Mouse (Mus musculus) myocyte (in vitro differentiated cells): ENCODE results near the gene Cyp3a13. TPM values are rescaled to one million over a fixed set of nuclear protein-coding genes. Genes with fewer than 3 reads are reported as not detected.

Source experiments
- H3K27me3 ChIP-seq: one replicate; pipeline ENCODE4 v1.6.1; 2011; ENCODE audit not compliant: control insufficient read depth, insufficient read depth, insufficient read length
- H3K36me3 ChIP-seq: one replicate; pipeline ENCODE4 v1.6.1; 2011; ENCODE audit not compliant: control insufficient read depth, insufficient read depth
- H3K4me2 ChIP-seq: one replicate; pipeline ENCODE4 v1.6.1; 2011; ENCODE audit warnings: low read depth, control low read depth
- H3K4me3 ChIP-seq: one replicate; pipeline ENCODE4 v1.5.1; 2011; ENCODE audit warnings: mild to moderate bottlenecking, control low read depth, moderate library complexity
- H3K79me2 ChIP-seq: one replicate; pipeline ENCODE4 v1.6.1; 2011; ENCODE audit not compliant: control insufficient read depth, insufficient read depth
- H3ac ChIP-seq: one replicate; pipeline ENCODE4 v1.6.1; 2011; ENCODE audit not compliant: control insufficient read depth, insufficient read length
- CEBPB ChIP-seq: IDR thresholded peaks from 2 replicates; pipeline ENCODE4 v1.6.1; 2011; ENCODE audit warnings: mild to moderate bottlenecking, moderate library complexity; ENCODE audit not compliant: poor library complexity, insufficient read depth, severe bottlenecking
- E2F4 ChIP-seq: IDR thresholded peaks from one replicate; pipeline ENCODE4 v1.6.1; 2011; ENCODE audit warnings: mild to moderate bottlenecking, control low read depth, moderate library complexity; ENCODE audit not compliant: insufficient read depth
- MAX ChIP-seq: IDR thresholded peaks from one replicate; pipeline ENCODE4 v1.6.1; 2011; ENCODE audit warnings: low read depth, mild to moderate bottlenecking, control low read depth
- MYOD1 ChIP-seq, 3 experiments: IDR thresholded peaks; one replicate each; pipeline ENCODE4 v1.6.1; 2011; ENCODE audit warnings: control low read depth in 2 of 3, low read depth in 2 of 3, mild to moderate bottlenecking in 2 of 3, moderate library complexity in 1 of 3; ENCODE audit not compliant: insufficient read length in 2 of 3, control insufficient read depth in 1 of 3
- MYOG ChIP-seq, 3 experiments: IDR thresholded peaks; one replicate each; pipeline ENCODE4 v1.6.1; 2011; ENCODE audit warnings: control low read depth in 2 of 3, low read depth in 2 of 3, mild to moderate bottlenecking in 2 of 3; ENCODE audit not compliant: insufficient read length in 2 of 3, control insufficient read depth in 1 of 3, insufficient read depth in 1 of 3
- POLR2A ChIP-seq: IDR thresholded peaks from one replicate; pipeline ENCODE4 v1.6.1; 2011; ENCODE audit warnings: low read depth, mild to moderate bottlenecking, control low read depth, moderate library complexity; ENCODE audit not compliant: insufficient read length
- POLR2AphosphoS2 ChIP-seq: IDR thresholded peaks from one replicate; pipeline ENCODE4 v1.6.1; 2011; ENCODE audit warnings: low read depth, control low read depth; ENCODE audit not compliant: insufficient read length
- REST ChIP-seq: IDR thresholded peaks from one replicate; pipeline ENCODE4 v1.6.1; 2011; ENCODE audit warnings: mild to moderate bottlenecking, control low read depth, moderate library complexity; ENCODE audit not compliant: insufficient read depth, insufficient read length
- SRF ChIP-seq: IDR thresholded peaks from one replicate; pipeline ENCODE4 v1.6.1; 2011; ENCODE audit warnings: low read depth; ENCODE audit not compliant: control insufficient read depth, insufficient read length
- TCF12 ChIP-seq: IDR thresholded peaks from one replicate; pipeline ENCODE4 v1.6.1; 2011; ENCODE audit warnings: mild to moderate bottlenecking, control low read depth; ENCODE audit not compliant: poor library complexity, insufficient read depth, severe bottlenecking
- TCF3 ChIP-seq: IDR thresholded peaks from one replicate; pipeline ENCODE4 v1.6.1; 2011; ENCODE audit warnings: low read depth, control low read depth; ENCODE audit not compliant: insufficient read length
- USF1 ChIP-seq: IDR thresholded peaks from one replicate; pipeline ENCODE4 v1.6.1; 2011; ENCODE audit warnings: low read depth, mild to moderate bottlenecking, control low read depth, moderate library complexity
- polyA plus RNA-seq: library from polyadenylated mRNA; unstranded; fragments of >200 nt; fragmentation: generic; extraction: Trizol; gene quantifications from one replicate; pipeline ENCODE4 v1.2.1, GENCODE M21; 2012; ENCODE audit warnings: missing spikeins

Cyp3a13 gene
- 0.01 TPM for polyA plus RNA-seq

GRCm38 (mm10) chr5:137921532-137921931 lies at the start of gene Cyp3a13:
Gene Cyp3a13, minus strand, starts transcription at chr5:137921619.
- TF ChIP-seq MYOD1 (IDR thresholded peaks at IDR 0.05; ENCODE audit: control insufficient read depth in 1 of 3, insufficient read length in 2 of 3, low read depth in 2 of 3) (no peak), CEBPB (no peak), REST (no peak), SRF (no peak), E2F4 (no peak)
- H3K4me3 ChIP-seq, result no peak within 1 kb of the TSS
- no peaks in the 10 kb centered on the region for H3K79me2 ChIP-seq
- no peaks in the 10 kb centered on the region for H3K36me3 ChIP-seq
- H3ac ChIP-seq, result no peak within 1 kb of the TSS
- no peaks in the 10 kb centered on the region for H3K27me3 ChIP-seq
- no peak within 1 kb of the TSS for H3K4me2 ChIP-seq

GRCm38 (mm10) chr5:137966492-137966891 lies 45.1 kb upstream of the Cyp3a13 start:
- no peak for TF ChIP-seq SRF
- no peak for TF ChIP-seq MAX
- TF ChIP-seq MYOG (IDR thresholded peaks at IDR 0.05; ENCODE audit: control insufficient read depth in 1 of 3, insufficient read depth in 1 of 3, insufficient read length in 2 of 3, low read depth in 2 of 3), result no peak
- no peak for TF ChIP-seq MYOD1 (IDR thresholded peaks at IDR 0.05; ENCODE audit: control insufficient read depth in 1 of 3, insufficient read length in 2 of 3, low read depth in 2 of 3)
- TF ChIP-seq CEBPB, result no peak
- no peak for TF ChIP-seq REST
- TF ChIP-seq POLR2A, result no peak
- TF ChIP-seq POLR2AphosphoS2, result no peak
- no peak for TF ChIP-seq TCF3
- no peak for TF ChIP-seq E2F4
- TF ChIP-seq TCF12, result no peak
- no peak for TF ChIP-seq USF1
- H3K27me3 ChIP-seq, result no peaks in the 10 kb centered on the region
- H3K4me3 ChIP-seq, result no peak overlapping the region
- H3ac ChIP-seq, result no peak overlapping the region
- H3K4me2 ChIP-seq, result no peak overlapping the region
- no peaks in the 10 kb centered on the region for H3K79me2 ChIP-seq
- no peaks in the 10 kb centered on the region for H3K36me3 ChIP-seq

GRCm38 (mm10) chr5:137962945-137963344 lies 41.5 kb upstream of the Cyp3a13 start, which contains the start of gene Gjc3:
Gene Gjc3, minus strand, starts transcription at chr5:137963098.
- Histone ChIP-seq H3K4me3 (no peak within 1 kb of the TSS), H3K27me3 (no peaks in the 10 kb centered on the region), H3K36me3 (no peaks in the 10 kb centered on the region), H3K4me2 (no peak within 1 kb of the TSS), H3K79me2 (no peaks in the 10 kb centered on the region), H3ac (no peak within 1 kb of the TSS)
- TF ChIP-seq USF1 (no peak), POLR2AphosphoS2 (no peak), CEBPB (no peak), E2F4 (no peak), MYOD1 (IDR thresholded peaks at IDR 0.05; ENCODE audit: control insufficient read depth in 1 of 3, insufficient read length in 2 of 3, low read depth in 2 of 3) (no peak), TCF12 (no peak), POLR2A (no peak), REST (no peak), TCF3 (no peak), SRF (no peak), MYOG (IDR thresholded peaks at IDR 0.05; ENCODE audit: control insufficient read depth in 1 of 3, insufficient read depth in 1 of 3, insufficient read length in 2 of 3, low read depth in 2 of 3) (no peak), MAX (no peak)

GRCm38 (mm10) chr5:137956404-137956803 lies 35.0 kb upstream of the Cyp3a13 start:
- Histone ChIP-seq H3K79me2 (no peaks in the 10 kb centered on the region), H3K36me3 (no peaks in the 10 kb centered on the region), H3K4me3 (no peak overlapping the region), H3ac (no peak overlapping the region), H3K27me3 (no peaks in the 10 kb centered on the region), H3K4me2 (no peak overlapping the region)
- TF ChIP-seq USF1 (no peak), POLR2AphosphoS2 (no peak), CEBPB (no peak), REST (no peak), TCF12 (no peak), SRF (no peak), TCF3 (no peak), POLR2A (no peak), MYOG (IDR thresholded peaks at IDR 0.05; ENCODE audit: control insufficient read depth in 1 of 3, insufficient read depth in 1 of 3, insufficient read length in 2 of 3, low read depth in 2 of 3) (no peak), MYOD1 (IDR thresholded peaks at IDR 0.05; ENCODE audit: control insufficient read depth in 1 of 3, insufficient read length in 2 of 3, low read depth in 2 of 3) (no peak), E2F4 (no peak)

GRCm38 (mm10) chr5:137951218-137951617 lies 29.8 kb upstream of the Cyp3a13 start:
- TF ChIP-seq SRF (no peak), TCF12 (no peak), CEBPB (no peak), REST (no peak), MYOG (IDR thresholded peaks at IDR 0.05; ENCODE audit: control insufficient read depth in 1 of 3, insufficient read depth in 1 of 3, insufficient read length in 2 of 3, low read depth in 2 of 3) (no peak), POLR2A (no peak), TCF3 (no peak), MYOD1 (IDR thresholded peaks at IDR 0.05; ENCODE audit: control insufficient read depth in 1 of 3, insufficient read length in 2 of 3, low read depth in 2 of 3) (no peak), MAX (no peak), E2F4 (no peak), POLR2AphosphoS2 (no peak), USF1 (no peak)
- H3K36me3 ChIP-seq, result no peaks in the 10 kb centered on the region
- no peak overlapping the region for H3ac ChIP-seq
- H3K4me3 ChIP-seq, result no peak overlapping the region
- H3K79me2 ChIP-seq, result no peaks in the 10 kb centered on the region
- no peaks in the 10 kb centered on the region for H3K27me3 ChIP-seq
- H3K4me2 ChIP-seq, result no peak overlapping the region
